Mouse (Mus musculus) liver, adult 2 months (tissue): ENCODE data around the gene Ucn2.
A peak's percentile ranks its signal among the peaks of the same experiment; 100 is the strongest.

Source experiments
- CTCF ChIP-seq: fragments of 200-500 bp; IDR thresholded peaks from 2 replicates; pipeline ENCODE4 v1.5.1; 2011; ENCODE audit warnings: low read depth, low read length, control low read depth
- POLR2A ChIP-seq: fragments of 200-500 bp; IDR thresholded peaks from 2 replicates; pipeline ENCODE4 v1.6.1; 2011; ENCODE audit warnings: low read length, control low read depth; ENCODE audit not compliant: insufficient read depth; ENCODE audit errors: extremely low read depth

DNA sequence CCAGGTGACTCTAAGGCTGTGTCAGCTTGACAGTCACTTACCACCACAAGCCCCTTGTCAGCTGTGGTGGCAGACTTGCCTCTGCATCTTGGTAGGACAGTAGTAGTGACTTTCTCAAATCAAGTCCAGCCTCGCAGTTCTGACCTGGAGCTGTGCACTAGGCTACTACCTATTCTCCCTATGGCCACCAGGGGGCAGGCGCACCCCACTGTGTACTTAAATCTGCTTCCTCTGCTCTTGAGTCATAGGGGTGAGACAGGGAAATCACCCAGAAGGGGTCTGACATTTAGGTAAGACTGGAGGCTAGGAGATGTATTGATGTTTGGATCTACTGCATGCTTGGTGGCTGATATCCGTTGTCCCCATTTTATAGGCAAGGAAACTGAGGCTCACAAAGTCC, 14.9 kb downstream of the Ucn2 start:
- TF ChIP-seq CTCF (peak; percentile 96), POLR2A (no peak)
